Comparison of ENCODE assay signal across 8 mouse cellular contexts in the genomic region with DNA sequence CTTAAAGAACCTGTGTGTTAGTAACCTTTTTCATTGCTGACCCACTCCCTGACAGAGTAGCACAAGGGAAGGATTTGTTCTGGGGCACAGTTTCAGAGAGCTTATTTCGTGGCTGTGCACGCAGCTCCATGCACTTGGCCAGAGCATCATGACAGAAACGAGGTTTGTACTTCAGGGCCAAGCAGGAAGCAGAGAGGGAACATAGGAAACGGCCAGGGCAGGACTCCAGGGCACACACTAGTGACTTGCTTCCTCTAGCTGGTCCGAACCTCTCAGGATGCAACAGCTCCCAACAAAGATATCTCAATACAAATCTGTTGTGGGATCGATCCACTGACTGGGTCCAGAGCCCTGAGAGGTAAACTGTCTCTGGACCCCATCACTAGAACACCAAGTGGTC. TPM values are rescaled to one million over a fixed set of nuclear protein-coding genes. Genes with fewer than 3 reads are reported as not detected.
A peak's percentile ranks its signal among the peaks of the same experiment; 100 is the strongest.
DNase-seq lines count a peak whose midpoint lies in the region; TF ChIP-seq lines count a peak whose summit lies in the region.
"Not testable (repeated sequence)": the region's sequence is repeated elsewhere in the genome, so short reads cannot be mapped to it uniquely, and the experiment has no call there.

No protein-coding gene starts in this region.

- 51% methylated on average over 6 of the region's 6 CpGs for WGBS in kidney, adult 2 months

- intact Hi-C loops in heart, postnatal 36 days (cut with DNase I) = not testable (repeated sequence)

- not testable (repeated sequence) for TF ChIP-seq POLR2A in kidney, adult 2 months (IDR thresholded peaks at IDR 0.05; ENCODE audit: low read depth, low read length)

- H3K27ac ChIP-seq in kidney, adult 2 months (ENCODE audit: insufficient read depth, low read depth, low read length) = peak overlapping the region; percentile 28; the same call in 1 of the 2 replicates

- peak; percentile 96 for DNase-seq in heart, adult 11 months
- DNase-seq in heart, adult 8-10 months (ENCODE audit: low spot score) = peak; percentile 19
- peak; percentile 13 to 19 for DNase-seq in heart, postnatal 36 days
- DNase-seq in kidney, adult 2 months = peak; percentile 61
- peak; percentile 36 for DNase-seq in kidney, postnatal 14 days
- DNase-seq in lung, adult 18-20 months = peak; percentile 55 to 72
- peak; percentile 39 for DNase-seq in lung, postnatal 14 days
- DNase-seq in lung, postnatal 4 days = peak; percentile 17 to 31

- not testable (repeated sequence) for H3K36me3 ChIP-seq in kidney, adult 2 months (ENCODE audit: control insufficient read depth, insufficient read depth, low read length)

- not testable (repeated sequence) for H3K27me3 ChIP-seq in kidney, adult 2 months (replicated peaks; ENCODE audit: control insufficient read depth, insufficient read depth, low read length)

- H3K4me1 ChIP-seq in kidney, adult 2 months (ENCODE audit: control insufficient read depth, insufficient read depth, low read length) = not testable (repeated sequence)

- H3K4me3 ChIP-seq in kidney, adult 2 months (ENCODE audit: insufficient read depth, low read depth, low read length) = not testable (repeated sequence)

- TF ChIP-seq CTCF in kidney, adult 2 months (conservative IDR thresholded peaks at IDR 0.05; ENCODE audit: insufficient read depth, insufficient read length, low read depth, low read length) = not testable (repeated sequence)

RNA-seq across cellular contexts. Expression of a gene that starts 3.4 kb away (rescaled TPM):
- total RNA-seq in heart, adult 8-10 months (2022) = 10 to 100 TPM; 26.3 to 29.6 (median 26.9) TPM
- total RNA-seq in heart, postnatal 36 days (2021) = 10 to 100 TPM; 19.8 to 23.8 TPM
- polyA plus RNA-seq in kidney, adult 2 months (2012; rRNA removed) = 55.9 and 68.1 TPM in 2 replicates

RNA-seq across cellular contexts. Expression of a gene that starts 3.5 kb away (rescaled TPM):
- 10 to 100 TPM; 26.0 to 30.9 (median 29.3) TPM for total RNA-seq in heart, adult 8-10 months (2022)
- 10 to 100 TPM; 29.8 to 31.9 TPM for total RNA-seq in heart, postnatal 36 days (2021)
- polyA plus RNA-seq in kidney, adult 2 months (2012; rRNA removed) = 44.0 and 50.1 TPM in 2 replicates

RNA-seq across cellular contexts. Expression of a gene that starts 38.1 kb away (rescaled TPM):
- total RNA-seq in heart, adult 8-10 months (2022) = 100 to 1,000 TPM in 2 of 4 experiments, 10 to 100 TPM in 2; 97.0 to 106 (median 99.0) TPM
- total RNA-seq in heart, postnatal 36 days (2021) = 10 to 100 TPM; 64.8 to 73.6 TPM
- polyA plus RNA-seq in kidney, adult 2 months (2012; rRNA removed) = 47.0 and 51.4 TPM in 2 replicates

RNA-seq across cellular contexts. Expression of a gene that starts 54.3 kb away (rescaled TPM):
- total RNA-seq in heart, adult 8-10 months (2022) = 100 to 1,000 TPM; 143 to 153 (median 147) TPM
- total RNA-seq in heart, postnatal 36 days (2021) = 100 to 1,000 TPM; 138 to 149 TPM
- 111 and 112 TPM in 2 replicates for polyA plus RNA-seq in kidney, adult 2 months (2012; rRNA removed)

Comparison
In these comparisons a context has a peak if more than half of its experiments do, and no peak if none do; other contexts are left out.
1. DNase-seq: peak in every context shown above with its lines; median percentile 96 in heart, adult 11 months; 64 in lung, adult 18-20 months; 61 in kidney, adult 2 months; 39 in lung, postnatal 14 days; 36 in kidney, postnatal 14 days; 24 in lung, postnatal 4 days; 19 in heart, adult 8-10 months; 16 in heart, postnatal 36 days.